Comparison of ENCODE assay signal across 27 mouse cellular contexts in the genomic region with DNA sequence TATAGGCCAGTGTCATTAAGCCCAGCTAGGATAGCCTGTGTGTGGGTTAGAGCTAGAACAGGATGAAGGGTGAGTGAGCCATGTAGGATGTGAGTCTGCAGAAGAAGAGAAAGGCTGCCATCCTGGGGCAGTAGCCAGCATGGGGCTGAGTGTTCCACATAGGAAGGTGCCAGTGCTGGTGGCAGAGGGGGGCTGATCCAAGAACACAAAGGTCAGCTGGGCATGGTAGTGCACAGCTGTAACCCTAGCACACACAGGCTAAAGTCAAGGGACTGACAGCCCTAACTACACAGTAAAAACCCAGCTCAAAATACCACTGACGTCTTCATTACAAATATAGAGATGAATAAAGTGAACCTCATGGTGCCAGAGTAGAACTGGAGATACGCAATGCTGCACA. TPM values are rescaled to one million over a fixed set of nuclear protein-coding genes. Genes with fewer than 3 reads are reported as not detected.
"Had no signal": no experiment of that assay in that cellular context is flagged by ENCODE, and none has a peak within 500 bp of the region (broad histone marks: within the 10 kb centered on the region; RNA-seq: fewer than 3 reads in every experiment).

No protein-coding gene starts in this region.

- ATAC-seq: liver, postnatal 0 days; lung, postnatal 0 days; midbrain, embryonic 15.5 days had no signal

- DNase-seq: kidney, adult 9 months; kidney, postnatal 14 days; left cerebral cortex, postnatal 4 days; liver, postnatal 0 days; lung, embryonic 14.5 days; retina, postnatal 1 day; right cerebral cortex, postnatal 25 days; thymus, adult 18-20 months; thymus, postnatal 36 days had no signal

- H3K4me3 ChIP-seq: limb, embryonic 12.5 days; limb, embryonic 15.5 days; midbrain, embryonic 12.5 days; midbrain, embryonic 15.5 days; neural tube, embryonic 12.5 days; neural tube, embryonic 15.5 days had no signal

- H3K27me3 ChIP-seq: limb, embryonic 12.5 days; limb, embryonic 15.5 days; midbrain, embryonic 12.5 days; midbrain, embryonic 15.5 days; neural tube, embryonic 12.5 days; neural tube, embryonic 15.5 days had no signal

- H3K4me2 ChIP-seq: limb, embryonic 12.5 days; limb, embryonic 15.5 days; liver, embryonic 11.5 days; lung, embryonic 14.5 days; midbrain, embryonic 12.5 days; midbrain, embryonic 15.5 days; neural tube, embryonic 12.5 days; neural tube, embryonic 15.5 days had no signal

- H3K4me1 ChIP-seq: limb, embryonic 12.5 days; limb, embryonic 15.5 days; midbrain, embryonic 12.5 days; midbrain, embryonic 15.5 days; neural tube, embryonic 12.5 days; neural tube, embryonic 15.5 days had no signal

- H3K27ac ChIP-seq: limb, embryonic 12.5 days; limb, embryonic 15.5 days; liver, embryonic 14.5 days; macrophage; midbrain, embryonic 12.5 days; midbrain, embryonic 15.5 days; neural tube, embryonic 12.5 days; neural tube, embryonic 15.5 days had no signal

- H3K9me3 ChIP-seq: limb, embryonic 12.5 days; limb, embryonic 15.5 days; midbrain, embryonic 12.5 days; midbrain, embryonic 15.5 days; neural tube, embryonic 12.5 days; neural tube, embryonic 15.5 days had no signal

- H3K9ac ChIP-seq: limb, embryonic 12.5 days; limb, embryonic 15.5 days; liver, embryonic 14.5 days; liver, postnatal 0 days; lung, embryonic 14.5 days; midbrain, embryonic 12.5 days; midbrain, embryonic 15.5 days; neural tube, embryonic 12.5 days; neural tube, embryonic 15.5 days had no signal

RNA-seq across cellular contexts. Expression of a gene that starts 44.3 kb away (rescaled TPM):
- total RNA-seq: megakaryocyte, adult 5-6 weeks had no signal
- polyA plus RNA-seq: liver, postnatal 0 days; macrophage had no signal

RNA-seq across cellular contexts. Expression of a gene that starts 49.5 kb away (rescaled TPM):
- total RNA-seq: layer of hippocampus, adult 8-10 months; left cerebral cortex, adult 8-10 months; megakaryocyte, adult 5-6 weeks had no signal
- polyA plus RNA-seq: kidney, embryonic 16.5 days; large intestine, adult 2 months; limb, embryonic 15.5 days; liver, postnatal 0 days; lung, embryonic 14.5 days; lung, postnatal 0 days; macrophage; midbrain, embryonic 15.5 days; neural tube, embryonic 15.5 days; small intestine, adult 2 months; spleen, adult 2 months; stomach, embryonic 16.5 days had no signal
